Mouse (Mus musculus) intestine, postnatal 0 days (tissue): ENCODE data around the gene Olfr453. TPM values are rescaled to one million over a fixed set of nuclear protein-coding genes. Genes with fewer than 3 reads are reported as not detected.
A peak's percentile ranks its signal among the peaks of the same experiment; 100 is the strongest.

ENCODE experiments used
- ATAC-seq: fragments of 200-750 bp; cut with Nextera tagmentation; 2 replicates; pipeline ENCODE4 v1.8.0; 2017; ENCODE audit warnings: mild to moderate bottlenecking, moderate TSS enrichment, moderate library complexity
- H3K27ac ChIP-seq: fragments of 300-500 bp; sonication (generic); 2 replicates; pipeline ENCODE4 v1.5.1; 2014; ENCODE audit warnings: mild to moderate bottlenecking, low read depth, low read length, moderate library complexity
- H3K27me3 ChIP-seq: fragments of 300-500 bp; sonication (generic); replicated peaks from 2 replicates; pipeline ENCODE4 v1.6.1; 2014; ENCODE audit warnings: low read length, mixed read lengths; ENCODE audit not compliant: control insufficient read depth, insufficient read depth
- H3K36me3 ChIP-seq: fragments of 300-500 bp; sonication (generic); 2 replicates; pipeline ENCODE4 v1.6.1; 2014; ENCODE audit warnings: mild to moderate bottlenecking, moderate library complexity; ENCODE audit not compliant: control insufficient read depth, insufficient read depth
- H3K4me1 ChIP-seq: fragments of 300-500 bp; sonication (generic); replicated peaks from 2 replicates; pipeline ENCODE4 v1.6.1; 2014; ENCODE audit warnings: antibody characterized with exemption, low read length, mixed read lengths; ENCODE audit not compliant: control insufficient read depth, insufficient read depth
- H3K4me2 ChIP-seq: fragments of 300-500 bp; sonication (generic); replicated peaks from 2 replicates; pipeline ENCODE4 v1.6.1; 2014; ENCODE audit warnings: low read depth, mild to moderate bottlenecking, moderate library complexity
- H3K4me3 ChIP-seq: fragments of 300-500 bp; sonication (generic); 2 replicates; pipeline ENCODE4 v1.5.1; 2014; ENCODE audit warnings: low read depth, low read length
- H3K9ac ChIP-seq: fragments of 300-500 bp; sonication (generic); 2 replicates; pipeline ENCODE4 v1.6.1; 2014; ENCODE audit warnings: mild to moderate bottlenecking, low read depth, low read length
- H3K9me3 ChIP-seq: fragments of 300-500 bp; sonication (generic); 2 replicates; pipeline ENCODE4 v1.6.1; 2016; ENCODE audit warnings: mixed run types; ENCODE audit not compliant: control insufficient read depth
- CTCF ChIP-seq: sonication (generic); IDR thresholded peaks from 2 replicates; pipeline ENCODE4 v1.5.1; 2016; ENCODE audit warnings: low read depth, mild to moderate bottlenecking, control low read depth, antibody characterized with exemption, moderate library complexity
- WGBS: fragments of 180-500 bp; shearing (Covaris S2); extraction: QIAGEN DNeasy Blood & Tissue Kit; methylation state at CpG from one replicate; pipeline ENCODE4 v1.1.7; 2014; 5-methylcytosine and 5-hydroxymethylcytosine counted together
- polyA plus RNA-seq: library from polyadenylated mRNA; unstranded; fragments of >200 nt; fragmentation: Nextera tagmentation; extraction: Ambion mirVana; gene quantifications from 2 replicates; pipeline ENCODE4 v1.2.1, GENCODE M21; 2015

The Olfr453 gene
- polyA plus RNA-seq, 1 experiment from 2014 or later = not detected

DNA sequence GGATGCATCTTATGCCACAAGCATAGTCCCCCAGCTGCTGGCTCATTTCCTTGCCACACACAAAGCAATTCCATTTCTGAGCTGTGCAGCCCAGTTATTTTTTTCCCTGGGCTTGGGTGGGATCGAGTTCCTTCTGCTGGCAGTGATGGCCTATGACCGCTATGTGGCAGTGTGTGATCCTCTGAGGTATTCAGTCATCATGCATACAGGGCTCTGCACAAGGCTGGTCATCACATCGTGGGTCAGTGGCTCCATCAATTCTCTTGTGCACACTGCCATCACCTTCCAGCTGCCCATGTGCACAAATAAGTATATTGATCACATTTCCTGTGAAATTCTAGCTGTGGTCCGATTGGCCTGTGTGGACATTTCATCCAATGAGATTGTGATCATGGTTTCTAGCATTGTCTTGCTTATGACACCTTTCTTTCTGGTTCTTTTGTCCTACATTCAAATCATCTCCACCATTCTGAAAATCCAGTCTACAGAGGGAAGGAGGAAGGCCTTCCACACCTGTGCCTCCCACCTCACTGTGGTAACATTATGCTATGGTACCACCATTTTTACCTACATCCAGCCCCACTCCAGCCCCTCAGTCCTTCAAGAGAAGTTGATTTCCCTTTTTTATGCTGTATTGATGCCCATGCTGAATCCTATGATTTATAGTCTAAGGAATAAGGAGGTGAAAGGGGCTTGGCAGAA lies 51.2 kb downstream of the Olfr453 start:
- ATAC-seq = no peak
- Histone ChIP-seq H3K4me1 (no peaks in the 10 kb centered on the region), H3K27ac (no peak overlapping the region), H3K4me3 (no peak overlapping the region), H3K9ac (no peak overlapping the region), H3K36me3 (no peaks in the 10 kb centered on the region), H3K4me2 (no peak overlapping the region), H3K9me3 (no peaks in the 10 kb centered on the region), H3K27me3 (no peaks in the 10 kb centered on the region)
- 48% methylated on average over 4 of the region's 4 CpGs for WGBS
- TF ChIP-seq CTCF = peak; percentile 20; the same call in 1 of the 2 replicates

DNA sequence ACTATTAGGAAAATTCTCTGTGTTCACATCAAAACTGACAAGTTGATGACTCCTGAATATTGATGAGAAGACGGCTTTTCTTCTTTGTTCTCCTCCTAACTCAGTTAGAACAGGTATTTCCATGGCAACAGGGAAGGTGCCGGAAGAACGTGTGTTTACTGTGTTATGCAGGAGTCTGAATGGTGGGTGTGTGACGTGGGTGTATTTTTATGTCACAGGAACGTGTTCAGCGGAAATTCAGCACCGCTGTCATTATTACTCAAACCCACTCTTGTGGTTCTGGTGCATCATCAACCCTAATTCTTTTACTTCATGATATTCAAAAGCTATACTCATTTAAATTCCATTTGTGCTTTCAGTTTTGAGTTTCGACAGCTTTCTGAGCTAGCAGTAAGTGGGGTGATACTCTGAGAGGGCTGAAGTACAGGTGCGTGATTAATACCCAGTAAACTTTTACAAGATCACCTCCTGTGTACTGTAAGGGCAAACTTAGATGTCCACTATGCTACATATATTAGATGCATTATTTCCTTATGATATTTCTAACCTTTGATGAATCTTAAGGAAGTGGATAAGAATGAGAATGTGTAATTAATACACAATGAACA lies 51.9 kb downstream of the Olfr453 start:
- no peak for ATAC-seq
- Histone ChIP-seq H3K9me3 (no peaks in the 10 kb centered on the region), H3K27me3 (no peaks in the 10 kb centered on the region), H3K27ac (no peak overlapping the region), H3K4me3 (no peak overlapping the region), H3K9ac (no peak overlapping the region), H3K4me1 (no peaks in the 10 kb centered on the region), H3K4me2 (no peak overlapping the region), H3K36me3 (no peaks in the 10 kb centered on the region)
- WGBS = 81% methylated on average over 9 of the region's 9 CpGs
- no peak for TF ChIP-seq CTCF

DNA sequence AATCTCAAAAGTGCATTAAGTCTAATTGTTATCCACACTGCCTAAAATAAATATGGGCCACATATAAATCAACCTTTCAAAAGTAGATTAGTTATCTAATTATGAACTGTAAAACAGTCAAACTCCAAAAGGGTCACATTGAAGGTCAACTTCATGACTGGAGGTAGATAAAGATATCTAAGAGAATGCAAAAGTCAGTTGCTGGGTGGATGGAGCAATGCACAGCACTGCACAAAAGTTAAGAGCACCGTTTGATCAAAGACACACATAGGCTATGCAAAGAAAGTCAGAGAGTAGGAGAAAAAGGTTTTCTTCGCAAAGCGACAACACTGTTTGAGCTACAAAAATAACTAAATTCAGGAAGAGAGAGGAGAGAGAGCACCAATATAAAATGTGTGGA lies 55.8 kb downstream of the Olfr453 start:
- H3K4me2 ChIP-seq = no peak overlapping the region
- 60% methylated on average over 3 of the region's 3 CpGs for WGBS
- no peak for ATAC-seq

More for the DNA sequence above, 55.8 kb downstream of the Olfr453 start:
- no peak overlapping the region for H3K4me3 ChIP-seq
- no peak overlapping the region for H3K9ac ChIP-seq
- no peak for TF ChIP-seq CTCF
- H3K9me3 ChIP-seq = no peaks in the 10 kb centered on the region
- H3K27ac ChIP-seq = no peak overlapping the region
- H3K36me3 ChIP-seq = no peaks in the 10 kb centered on the region
- H3K4me1 ChIP-seq = no peaks in the 10 kb centered on the region
- no peaks in the 10 kb centered on the region for H3K27me3 ChIP-seq

Other genes starting within 250 kb of the Olfr453 start
- gene Olfr455, start 191.8 kb upstream of the Olfr453 start, polyA plus RNA-seq = not detected in 2 replicates
- gene Tcaf3, start 141.7 kb upstream of the Olfr453 start, polyA plus RNA-seq = not detected in 2 replicates
- gene Tcaf2, start 94.1 kb upstream of the Olfr453 start, polyA plus RNA-seq = 2.4 and 3.4 TPM in 2 replicates
- gene Tcaf1, start 29.3 kb upstream of the Olfr453 start, polyA plus RNA-seq = 18.6 and 19.9 TPM in 2 replicates
- gene Olfr38, start 17.0 kb downstream of the Olfr453 start, polyA plus RNA-seq = not detected in 2 replicates
- gene Olfr452, start 45.7 kb downstream of the Olfr453 start, polyA plus RNA-seq = not detected in 2 replicates
- gene Olfr450, start 72.6 kb downstream of the Olfr453 start, polyA plus RNA-seq = not detected in 2 replicates
- not detected in 2 replicates for gene Olfr449, start 95.0 kb downstream of the Olfr453 start, polyA plus RNA-seq
- not detected in 2 replicates for gene Olfr448, start 151.1 kb downstream of the Olfr453 start, polyA plus RNA-seq
- not detected in 2 replicates for gene Olfr447, start 169.5 kb downstream of the Olfr453 start, polyA plus RNA-seq
- not detected in 2 replicates for gene Olfr446, start 182.0 kb downstream of the Olfr453 start, polyA plus RNA-seq
- gene Olfr444, start 209.7 kb downstream of the Olfr453 start, polyA plus RNA-seq = not detected in 2 replicates